Mouse (Mus musculus) adrenal gland (tissue): ENCODE results near the gene Ttc8.
"Not testable (repeated sequence)": the region's sequence is repeated elsewhere in the genome, so short reads cannot be mapped to it uniquely, and the experiment has no call there.

Experiments used
- intact Hi-C: fragments of 180-260 bp; cut with DNase I; formaldehyde crosslinking; loops from one replicate; pipeline ENCODE4 v1.15.1; 2025
- long read RNA-seq, 2 experiments: library from polyadenylated mRNA; unstranded; transcript quantifications; one replicate each; pipeline ENCODE4 v2.0.0; 2020; ENCODE audit warnings: borderline replicate concordance in 1 of 2; ENCODE audit not compliant: insufficient replicate concordance in 1 of 2

Gene Ttc8
- long read RNA-seq, experiment 1, transcript Ttc8-202 (14 exons, 2,272 nt), result major isoform, 5 of 6 reads
- long read RNA-seq, experiment 1, partial matches to known transcripts, result 1 of 6 reads
- long read RNA-seq, experiment 1, other reads (novel, unspliced or antisense), result 0 of 6 reads
- long read RNA-seq, experiment 2, partial matches to known transcripts, result 1 of 8 reads
- long read RNA-seq, experiment 2, other reads (novel, unspliced or antisense), result 4 of 8 reads

GRCm38 (mm10) chr12:98920194-98920991, at the start of gene Ttc8:
TSS of gene Ttc8 (plus strand) at chr12:98920574.
- intact Hi-C loops, result no loop called here

- intact Hi-C loops, result no loop called here
Observed at GRCm38 (mm10) chr12:98872836-98873235, 47.5 kb upstream of the Ttc8 start.

GRCm38 (mm10) chr12:98875216-98875615, 45.2 kb upstream of the Ttc8 start:
- intact Hi-C loops, result no loop called here

GRCm38 (mm10) chr12:98878693-98879092, 41.7 kb upstream of the Ttc8 start:
- intact Hi-C loops, result no loop called here

GRCm38 (mm10) chr12:98881796-98882195, 38.6 kb upstream of the Ttc8 start:
- intact Hi-C loops, result no loop called here

- intact Hi-C loops, result loop anchor here (2.0 kb wide), 1 partner anchor 210 kb away; no protein-coding TSS in a partner anchor
Observed at GRCm38 (mm10) chr12:98884515-98884914, 35.9 kb upstream of the Ttc8 start.

GRCm38 (mm10) chr12:98896761-98897160, 23.6 kb upstream of the Ttc8 start:
- intact Hi-C loops, result no loop called here

- intact Hi-C loops, result no loop called here
Observed at GRCm38 (mm10) chr12:98899676-98900075, 20.7 kb upstream of the Ttc8 start.

GRCm38 (mm10) chr12:98900341-98900880, 20.0 kb upstream of the Ttc8 start:
- intact Hi-C loops, result no loop called here

- intact Hi-C loops, result no loop called here
Observed at GRCm38 (mm10) chr12:98900881-98901801, 19.2 kb upstream of the Ttc8 start, which contains the start of gene Eml5. TSS of gene Eml5 (minus strand) at chr12:98901484.

- intact Hi-C loops, result no loop called here
Observed at GRCm38 (mm10) chr12:98905466-98905865, 14.9 kb upstream of the Ttc8 start.

- intact Hi-C loops, result no loop called here
Observed at GRCm38 (mm10) chr12:98910096-98910495, 10.3 kb upstream of the Ttc8 start.

GRCm38 (mm10) chr12:98931174-98931573, 10.8 kb downstream of the Ttc8 start:
- intact Hi-C loops, result no loop called here

GRCm38 (mm10) chr12:98932441-98932840, 12.1 kb downstream of the Ttc8 start:
- intact Hi-C loops, result no loop called here

GRCm38 (mm10) chr12:98932856-98933255, 12.5 kb downstream of the Ttc8 start:
- intact Hi-C loops, result no loop called here

- intact Hi-C loops, result not testable (repeated sequence)
Observed at GRCm38 (mm10) chr12:98951295-98951694, 30.9 kb downstream of the Ttc8 start.

GRCm38 (mm10) chr12:98956951-98957350, 36.6 kb downstream of the Ttc8 start:
- intact Hi-C loops, result no loop called here

- intact Hi-C loops, result no loop called here
Observed at GRCm38 (mm10) chr12:98957455-98957854, 37.1 kb downstream of the Ttc8 start.

- intact Hi-C loops, result no loop called here
Observed at GRCm38 (mm10) chr12:98961008-98961407, 40.6 kb downstream of the Ttc8 start.

GRCm38 (mm10) chr12:98961415-98961814, 41.0 kb downstream of the Ttc8 start:
- intact Hi-C loops, result no loop called here

GRCm38 (mm10) chr12:98965441-98966135, 45.2 kb downstream of the Ttc8 start:
- intact Hi-C loops, result no loop called here
